ENCODE assay signal across 10 mouse cellular contexts in the genomic region with DNA sequence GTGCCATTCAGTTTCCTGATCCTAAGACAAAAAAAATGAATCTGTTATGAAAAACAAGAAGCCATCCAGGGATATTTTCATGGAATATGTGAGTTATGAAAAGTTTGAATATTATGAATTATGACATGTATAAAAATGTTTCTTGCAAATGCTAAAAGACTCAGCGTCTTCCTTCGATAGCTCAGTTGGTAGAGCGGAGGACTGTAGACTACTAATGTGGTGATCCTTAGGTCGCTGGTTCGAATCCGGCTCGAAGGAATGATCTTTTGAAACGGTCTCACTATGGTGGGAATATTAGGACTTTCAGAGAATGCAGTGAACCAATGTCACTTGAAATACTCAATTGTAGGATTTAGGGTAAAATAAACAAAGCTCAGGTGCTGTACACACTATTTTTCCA. TPM values are rescaled to one million over a fixed set of nuclear protein-coding genes. Genes with fewer than 3 reads are reported as not detected.
DNase-seq lines count a peak whose midpoint lies in the region; ATAC-seq and TF ChIP-seq lines count a peak whose summit lies in the region.
"Had no signal": no experiment of that assay in that cellular context is flagged by ENCODE, and none has a peak within 500 bp of the region (broad histone marks: within the 10 kb centered on the region; RNA-seq: fewer than 3 reads in every experiment).

No protein-coding gene starts in this region.

- H3K4me3 ChIP-seq in kidney, embryonic 16.5 days (ENCODE audit: low read length): no peak overlapping the region
- H3K4me3 ChIP-seq in liver, adult 2 months (ENCODE audit: insufficient read depth, low read depth, low read length): no peak overlapping the region

- no peak for TF ChIP-seq CTCF in liver, adult 2 months (IDR thresholded peaks at IDR 0.05; ENCODE audit: low read depth, low read length)

- DNase-seq in adrenal gland, adult (ENCODE audit: inconsistent age in 2 of 2, low spot score in 1 of 2): peak; percentile 29 to 84
- no peak for DNase-seq in adrenal gland, adult 8-10 months
- DNase-seq in kidney, postnatal 4 days: peak; percentile 51 to 64
- peak; percentile 68 for DNase-seq in adipocyte (ENCODE audit: low spot score)
- DNase-seq in liver, adult 2 months (ENCODE audit: extremely low read depth, low read depth, low spot score): peak; percentile 59
- no peak for DNase-seq in layer of hippocampus, adult 9-10 months (ENCODE audit: low spot score)
- DNase-seq in thymus, postnatal 0 days (ENCODE audit: low spot score): no peak

- H3K36me3 ChIP-seq in kidney, embryonic 16.5 days (ENCODE audit: insufficient read depth, low read length): peaks cover 12% of the 10 kb centered on the region
- peaks cover 3% of the 10 kb centered on the region; the same call in 1 of the 2 replicates for H3K36me3 ChIP-seq in liver, adult 2 months (ENCODE audit: control insufficient read depth, insufficient read depth, low read length)

- H3K79me2 ChIP-seq in liver, adult 2 months (ENCODE audit: control insufficient read depth, insufficient read depth, low read length): peaks cover 3% of the 10 kb centered on the region; the same call in 1 of the 2 replicates

- H3K9me3 ChIP-seq in kidney, embryonic 16.5 days (ENCODE audit: low read length): no peaks in the 10 kb centered on the region

- ATAC-seq in kidney, embryonic 16.5 days (ENCODE audit: low FRiP score, low TSS enrichment): no peak

- H3K27ac ChIP-seq in kidney, embryonic 16.5 days (ENCODE audit: low read length): no peak overlapping the region
- H3K27ac ChIP-seq in liver, adult 2 months (replicated peaks; ENCODE audit: insufficient read depth, low read depth, low read length): no peak overlapping the region

- H3K9ac ChIP-seq in kidney, embryonic 16.5 days (replicated peaks; ENCODE audit: low read length): no peak overlapping the region
- no peak overlapping the region for H3K9ac ChIP-seq in liver, adult 2 months (ENCODE audit: low read depth, low read length)

- no peaks in the 10 kb centered on the region for H3K27me3 ChIP-seq in kidney, embryonic 16.5 days (ENCODE audit: insufficient read depth, low read length)
- H3K27me3 ChIP-seq in liver, adult 2 months (ENCODE audit: control insufficient read depth, insufficient read depth, low read length): no peaks in the 10 kb centered on the region

- no peak for TF ChIP-seq POLR2A in liver, adult 2 months (IDR thresholded peaks at IDR 0.05; ENCODE audit: extremely low read depth, insufficient read depth, low read length)

- H3K4me2 ChIP-seq in kidney, embryonic 16.5 days (replicated peaks; ENCODE audit: low read depth, low read length): no peak overlapping the region

- peaks cover 18% of the 10 kb centered on the region for H3K4me1 ChIP-seq in kidney, embryonic 16.5 days (ENCODE audit: insufficient read depth, low read length)
- peaks cover 2% of the 10 kb centered on the region; the same call in 1 of the 2 replicates for H3K4me1 ChIP-seq in liver, adult 2 months (ENCODE audit: control insufficient read depth, insufficient read depth, low read length)

- 17% methylated on average over 8 of the region's 8 CpGs for WGBS in kidney, embryonic 16.5 days
- 29% methylated on average over 8 of the region's 8 CpGs for WGBS in liver, adult 2 months

RNA-seq across cellular contexts. Expression of a gene that starts 2.7 kb away (rescaled TPM):
- 1 to 10 TPM; 6.5 to 7.8 (median 7.1) TPM for total RNA-seq in adrenal gland, adult 8-10 months (2022)
- 13.7 and 14.6 TPM in 2 replicates for polyA plus RNA-seq in kidney, embryonic 16.5 days (2015; fragmentation: Nextera tagmentation; extraction: Ambion mirVana)
- total RNA-seq in liver, adult 2 months (2014; rRNA removed): 3.5 and 3.7 TPM in 2 replicates
- polyA plus RNA-seq in liver, adult 2 months (2012; rRNA removed): 2.1 TPM in 2 replicates
- 13.8 and 15.1 TPM in 2 replicates for polyA plus RNA-seq in thymus, postnatal 0 days (2015; fragmentation: Nextera tagmentation; extraction: Ambion mirVana)

RNA-seq across cellular contexts. Expression of a gene that starts 39.4 kb away (rescaled TPM):
- total RNA-seq in adrenal gland, adult 8-10 months (2022): not detected
- 0.08 and 0.11 TPM in 2 replicates for polyA plus RNA-seq in kidney, embryonic 16.5 days (2015; fragmentation: Nextera tagmentation; extraction: Ambion mirVana)
- total RNA-seq in liver, adult 2 months (2014; rRNA removed): not detected in 2 replicates
- polyA plus RNA-seq in liver, adult 2 months (2012; rRNA removed): not detected in 2 replicates
- 0.17 and 0.27 TPM in 2 replicates for polyA plus RNA-seq in thymus, postnatal 0 days (2015; fragmentation: Nextera tagmentation; extraction: Ambion mirVana)
- total RNA-seq: layer of hippocampus, postnatal 10 days had no signal
- polyA plus RNA-seq: C2C12 had no signal

RNA-seq across cellular contexts. Expression of a gene that starts 57.3 kb away (rescaled TPM):
- 10 to 100 TPM; 20.0 to 26.5 (median 23.6) TPM for total RNA-seq in adrenal gland, adult 8-10 months (2022)
- 49.9 and 54.0 TPM in 2 replicates for polyA plus RNA-seq in kidney, embryonic 16.5 days (2015; fragmentation: Nextera tagmentation; extraction: Ambion mirVana)
- total RNA-seq in liver, adult 2 months (2014; rRNA removed): 8.1 and 9.7 TPM in 2 replicates
- polyA plus RNA-seq in liver, adult 2 months (2012; rRNA removed): 0.60 and 1.3 TPM in 2 replicates
- 33.0 and 34.5 TPM in 2 replicates for polyA plus RNA-seq in thymus, postnatal 0 days (2015; fragmentation: Nextera tagmentation; extraction: Ambion mirVana)

Comparison
In these comparisons a context has a peak if more than half of its experiments do, and no peak if none do; other contexts are left out.
1. DNase-seq: peak in adrenal gland, adult (2 of 2), kidney, postnatal 4 days (2 of 2), adipocyte (single experiment) and liver, adult 2 months (single experiment); none in adrenal gland, adult 8-10 months (single experiment), layer of hippocampus, adult 9-10 months (single experiment) and thymus, postnatal 0 days (single experiment).
2. RNA of a gene that starts 57.3 kb away (polyA plus RNA-seq): 49.9 to 54.0 TPM in kidney, embryonic 16.5 days and 33.0 to 34.5 TPM in thymus, postnatal 0 days; 0.60 to 1.3 TPM in liver, adult 2 months; every median in the first group is over 10 times any median in the second.